Mouse (Mus musculus) liver, embryonic 14.5 days (tissue): ENCODE measurements around the gene Zfp106.

ENCODE experiments used
- CTCF ChIP-seq: IDR thresholded peaks from 2 replicates; pipeline ENCODE4 v1.5.1; 2016; ENCODE audit warnings: antibody characterized with exemption, low read depth, control low read depth
- EP300 ChIP-seq: IDR thresholded peaks from 2 replicates; pipeline ENCODE4 v1.6.1; 2016; ENCODE audit warnings: antibody characterized with exemption, low read depth

DNA sequence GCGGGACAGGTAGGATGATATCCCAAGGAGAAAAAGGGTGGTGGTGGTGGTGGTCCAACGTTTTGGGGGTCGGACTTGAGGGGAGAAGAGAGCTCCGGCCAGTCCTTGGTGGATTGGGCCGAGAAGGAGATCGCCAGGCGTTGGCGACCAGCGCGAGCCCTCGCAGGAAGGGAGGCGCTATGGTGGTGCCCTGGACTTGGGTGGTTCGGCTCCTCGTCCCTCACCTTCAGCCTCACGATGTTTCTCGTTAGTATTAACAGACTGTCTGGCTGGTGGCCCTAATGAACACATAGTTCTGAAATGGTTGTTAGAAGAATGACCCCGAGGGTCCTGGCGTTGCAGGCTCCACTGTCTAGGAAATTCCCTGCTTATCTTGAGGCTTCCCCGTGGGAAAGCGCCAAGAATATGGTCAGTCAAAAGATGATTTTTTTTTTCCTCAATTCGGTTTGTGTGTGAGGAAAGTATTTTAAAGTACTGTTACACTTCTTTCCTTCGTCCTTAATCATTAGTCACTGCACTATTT lies 4.2 kb upstream of the Zfp106 start:
- no peak for TF ChIP-seq CTCF
- TF ChIP-seq EP300 = no peak
